Mouse (Mus musculus): Measurements from ENCODE around the gene Xrra1. TPM values are rescaled to one million over a fixed set of nuclear protein-coding genes. Genes with fewer than 3 reads are reported as not detected.

Xrra1 gene
- polyA plus RNA-seq, 1 experiment from 2014 or later: 0.46 TPM

DNA sequence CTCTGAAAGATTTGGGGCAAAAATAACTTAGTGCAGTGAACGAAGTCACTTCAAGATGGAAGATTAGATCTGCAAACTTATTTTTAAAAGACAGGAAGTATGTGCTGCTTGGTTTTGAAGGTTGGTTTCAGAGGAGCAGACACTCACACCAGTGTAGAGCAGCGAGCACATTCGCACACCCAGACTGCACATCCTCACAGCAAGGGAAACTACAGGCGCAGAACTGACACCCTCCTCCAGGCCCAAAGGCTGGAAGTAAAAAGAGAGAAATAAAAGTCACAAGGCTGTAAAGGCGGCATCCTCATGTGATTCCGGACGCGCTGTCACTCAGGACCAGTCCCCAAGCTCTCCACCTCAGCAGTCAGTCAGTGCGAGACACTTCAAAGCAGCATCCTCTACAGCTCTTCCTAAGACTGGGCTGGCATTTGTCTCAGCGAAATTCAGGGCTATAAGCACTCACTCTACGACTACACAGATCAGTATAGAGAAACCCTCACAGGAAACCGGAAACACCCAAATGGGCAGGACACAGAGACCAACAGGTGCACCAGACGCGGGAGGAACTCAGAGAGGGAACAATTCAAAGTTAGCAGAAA lies 2.6 kb upstream of the Xrra1 start:
- no peak for DNase-seq (ENCODE audit: low spot score)
- H3K36me3 ChIP-seq (replicated peaks): peaks cover 56% of the 10 kb centered on the region
- H3K4me3 ChIP-seq: 0 out of 2 replicates have a peak overlapping the region, but pooled peaks have one; percentile 21
- 91% methylated on average over 14 of the region's 14 CpGs for WGBS
- H3K27ac ChIP-seq (replicated peaks): no peak overlapping the region
- H3K4me1 ChIP-seq: peaks cover 21% of the 10 kb centered on the region
- H3K27me3 ChIP-seq (replicated peaks; ENCODE audit: low read depth, poor library complexity, severe bottlenecking): no peaks in the 10 kb centered on the region
- H3K9me3 ChIP-seq: no peaks in the 10 kb centered on the region

DNA sequence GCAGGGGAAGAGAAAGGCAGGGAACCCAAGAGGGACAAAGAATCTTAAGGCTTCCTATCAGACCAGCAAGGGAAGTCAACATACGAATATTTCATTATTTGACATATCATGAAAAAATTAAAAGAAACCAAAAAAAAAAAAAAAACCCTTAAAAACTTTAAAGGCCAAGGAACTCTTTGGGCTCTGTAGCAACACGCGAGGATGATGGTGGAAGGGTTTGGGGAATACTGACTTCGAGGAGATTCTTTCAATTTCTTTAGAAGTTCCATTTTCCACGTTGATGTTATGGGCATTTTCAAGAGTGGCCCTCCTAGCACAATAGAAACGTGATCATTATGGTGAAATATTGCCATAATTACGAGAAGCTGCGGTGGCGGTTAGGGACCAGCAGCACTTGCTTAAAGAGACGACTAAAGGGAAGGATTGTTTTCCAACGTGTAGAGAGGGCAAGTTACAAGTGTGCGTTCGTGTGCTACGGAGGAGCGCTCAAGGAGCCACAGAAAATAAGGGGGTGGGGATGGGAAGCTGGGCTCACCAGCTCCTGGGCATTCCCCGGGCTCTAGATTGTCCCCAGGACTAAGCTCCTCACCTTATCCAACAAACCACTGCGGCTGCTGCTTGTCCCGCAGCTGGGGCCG lies 622 bp upstream of the Xrra1 start:
- H3K27ac ChIP-seq (replicated peaks): peak overlapping the region; percentile 95
- peak overlapping the region; percentile 84 for H3K4me3 ChIP-seq
- no peaks in the 10 kb centered on the region for H3K9me3 ChIP-seq
- H3K4me1 ChIP-seq: peaks cover 24% of the 10 kb centered on the region
- DNase-seq (ENCODE audit: low spot score): no peak
- no peaks in the 10 kb centered on the region for H3K27me3 ChIP-seq (replicated peaks; ENCODE audit: low read depth, poor library complexity, severe bottlenecking)
- 2% methylated on average over 19 of the region's 19 CpGs for whole genome bisulfite sequencing
- peaks cover 36% of the 10 kb centered on the region for H3K36me3 ChIP-seq (replicated peaks)

DNA sequence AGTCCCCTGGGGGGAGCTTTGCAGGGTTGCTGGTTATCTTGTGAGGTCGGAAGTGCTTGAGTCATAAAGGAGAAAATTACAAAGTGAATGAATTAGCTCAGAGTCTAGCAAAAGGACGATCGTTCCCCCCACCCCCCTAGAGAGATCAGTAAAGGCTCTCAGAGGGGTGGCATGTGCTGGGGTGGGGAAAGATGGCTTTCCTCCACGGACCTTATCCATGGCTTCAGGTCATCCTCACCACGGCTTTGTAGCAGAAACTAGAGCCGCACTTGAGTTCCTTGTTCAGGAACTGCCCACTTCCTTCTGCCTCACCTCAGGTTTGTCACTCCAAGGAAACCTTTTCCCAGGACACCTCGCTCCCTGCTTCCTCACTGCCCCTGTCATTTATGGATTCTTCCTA lies 4.4 kb downstream of the Xrra1 start, which contains the start of gene Spcs2:
Spcs2 (minus strand) TSS at position 101 of the 400 bp plus-strand sequence.
- no peak for DNase-seq (ENCODE audit: low spot score)
- no peaks in the 10 kb centered on the region for H3K36me3 ChIP-seq (replicated peaks)
- no peaks in the 10 kb centered on the region for H3K27me3 ChIP-seq (replicated peaks; ENCODE audit: low read depth, poor library complexity, severe bottlenecking)
- peaks cover 28% of the 10 kb centered on the region for H3K4me1 ChIP-seq
- no peak within 1 kb of the TSS for H3K4me3 ChIP-seq
- 0 out of 2 replicates have a peak within 1 kb of the TSS, but pooled peaks have one; percentile 3 for H3K27ac ChIP-seq (replicated peaks)
- H3K9me3 ChIP-seq: no peaks in the 10 kb centered on the region
- 60% methylated on average over 7 of the region's 7 CpGs for WGBS

DNA sequence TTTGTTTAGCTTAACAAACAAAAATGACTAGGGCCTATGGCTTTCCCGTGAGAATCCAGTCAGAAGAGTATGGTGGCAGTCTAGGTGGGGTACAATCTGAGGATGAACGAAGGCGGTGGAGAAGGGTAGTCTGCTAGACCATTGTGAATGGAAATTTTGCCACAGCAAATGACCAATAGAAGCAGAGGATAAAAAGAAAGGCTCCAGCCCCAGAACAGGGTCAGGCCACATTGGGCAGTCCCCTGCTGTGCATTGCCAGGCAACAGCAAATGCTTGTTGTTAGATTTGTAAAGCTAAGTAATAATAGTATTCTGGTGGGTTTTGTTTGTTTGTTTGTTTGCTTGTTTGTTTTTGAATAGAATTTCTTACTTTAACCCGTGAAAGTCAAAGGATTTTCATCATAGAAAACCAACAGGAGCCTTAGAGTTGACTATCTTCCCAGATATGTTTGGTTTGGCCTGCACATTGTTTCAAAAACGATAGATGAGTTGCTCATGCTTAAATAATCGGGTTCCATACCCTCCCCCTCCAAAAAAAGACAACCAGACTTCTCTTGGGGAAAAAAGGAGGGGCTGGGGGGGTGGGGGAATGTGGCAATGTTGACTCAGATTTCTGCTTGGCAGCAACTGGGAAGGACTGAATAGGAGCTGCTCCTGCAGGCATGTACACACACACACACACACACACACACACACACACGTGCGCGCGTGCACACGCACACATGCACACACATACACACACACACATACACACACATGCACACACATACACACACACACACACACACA lies 5.5 kb downstream of the Xrra1 start:
- Histone ChIP-seq H3K9me3 (no peaks in the 10 kb centered on the region), H3K4me1 (peaks cover 25% of the 10 kb centered on the region), H3K36me3 (replicated peaks) (no peaks in the 10 kb centered on the region), H3K4me3 (no peak overlapping the region), H3K27ac (replicated peaks) (peak overlapping the region; percentile 26; the same call in 1 of the 2 replicates), H3K27me3 (replicated peaks; ENCODE audit: low read depth, poor library complexity, severe bottlenecking) (no peaks in the 10 kb centered on the region)
- no peak for DNase-seq (ENCODE audit: low spot score)
- WGBS: 63% methylated on average over 11 of the region's 11 CpGs

DNA sequence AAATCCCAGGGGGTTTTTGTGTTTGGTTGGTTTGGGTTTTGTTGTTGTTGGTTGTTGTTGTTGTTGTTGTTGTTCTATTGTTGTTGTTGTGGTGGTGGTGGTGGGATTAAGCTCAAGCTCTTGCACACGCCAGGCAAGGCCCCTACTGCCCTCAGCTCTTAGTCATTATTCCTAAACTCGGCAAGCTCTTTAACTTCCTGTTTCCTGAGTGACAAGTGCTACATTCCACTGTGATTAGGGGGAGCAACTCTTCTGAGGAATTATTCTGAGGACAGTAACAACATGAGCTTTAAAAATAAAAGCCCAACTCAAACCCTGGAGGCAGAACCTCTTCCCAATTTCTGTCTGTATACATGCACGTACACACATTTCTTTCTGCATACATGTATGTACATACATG lies 6.3 kb downstream of the Xrra1 start:
- Histone ChIP-seq H3K36me3 (replicated peaks) (no peaks in the 10 kb centered on the region), H3K4me3 (no peak overlapping the region), H3K9me3 (no peaks in the 10 kb centered on the region), H3K4me1 (peaks cover 25% of the 10 kb centered on the region), H3K27ac (replicated peaks) (no peak overlapping the region; the same call in 1 of the 2 replicates), H3K27me3 (replicated peaks; ENCODE audit: low read depth, poor library complexity, severe bottlenecking) (no peaks in the 10 kb centered on the region)
- 43% methylated on average over 3 of the region's 3 CpGs for WGBS
- no peak for DNase-seq (ENCODE audit: low spot score)

DNA sequence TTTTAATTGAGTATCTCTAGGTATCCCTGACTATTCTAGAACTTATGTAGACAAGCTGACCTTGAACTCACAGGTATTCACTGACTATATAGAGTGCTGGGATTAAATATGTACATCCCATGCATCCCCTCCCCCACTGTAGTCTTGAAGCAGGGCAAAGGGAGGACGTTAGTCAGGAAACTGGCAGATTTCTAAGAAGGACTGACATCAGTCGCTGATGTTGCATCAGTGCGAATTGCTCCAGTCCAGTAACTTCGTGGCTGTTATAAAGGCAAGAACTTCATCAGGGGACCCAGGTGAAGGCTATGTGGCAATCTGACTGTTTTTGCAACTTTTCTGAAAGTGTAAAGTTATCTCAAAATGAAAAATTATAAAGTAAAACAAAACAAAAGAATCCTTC lies 10.4 kb downstream of the Xrra1 start:
- no peaks in the 10 kb centered on the region for H3K27me3 ChIP-seq (replicated peaks; ENCODE audit: low read depth, poor library complexity, severe bottlenecking)

DNA sequence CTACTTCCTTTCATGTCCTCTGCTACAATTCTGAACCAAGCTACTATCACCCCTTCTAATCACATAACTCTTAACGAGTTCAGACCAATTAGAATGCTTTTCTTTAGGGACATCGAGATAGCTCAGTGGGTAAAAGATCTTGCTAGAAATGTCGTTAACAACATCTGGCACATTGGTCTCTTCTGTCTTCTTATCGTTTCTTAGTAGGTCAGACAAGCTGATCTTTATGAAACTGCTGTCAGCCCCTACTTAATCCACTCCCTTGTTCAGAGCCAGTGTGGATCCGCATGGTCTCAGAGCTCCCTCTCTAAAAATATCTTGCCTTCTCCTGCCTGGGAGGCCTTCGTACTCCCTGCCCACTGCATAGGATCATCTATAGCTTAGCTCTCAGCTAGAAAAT lies 15.0 kb downstream of the Xrra1 start:
- no peak overlapping the region for H3K4me3 ChIP-seq
- no peak overlapping the region for H3K27ac ChIP-seq (replicated peaks)
- no peaks in the 10 kb centered on the region for H3K4me1 ChIP-seq
- no peaks in the 10 kb centered on the region for H3K9me3 ChIP-seq
- H3K27me3 ChIP-seq (replicated peaks; ENCODE audit: low read depth, poor library complexity, severe bottlenecking): 0 out of 2 replicates have a peak, but pooled peaks cover 3% of the 10 kb centered on the region
- no peak for DNase-seq (ENCODE audit: low spot score)
- WGBS: 81% methylated on average over 6 of the region's 6 CpGs
- no peaks in the 10 kb centered on the region for H3K36me3 ChIP-seq (replicated peaks)

More for the DNA sequence above, 10.4 kb downstream of the Xrra1 start:
- Histone ChIP-seq H3K4me1 (peaks cover 14% of the 10 kb centered on the region), H3K36me3 (replicated peaks) (no peaks in the 10 kb centered on the region), H3K4me3 (no peak overlapping the region), H3K27ac (replicated peaks) (no peak overlapping the region), H3K9me3 (no peaks in the 10 kb centered on the region)
- 71% methylated on average over 4 of the region's 4 CpGs for WGBS
- no peak for DNase-seq (ENCODE audit: low spot score)

DNA sequence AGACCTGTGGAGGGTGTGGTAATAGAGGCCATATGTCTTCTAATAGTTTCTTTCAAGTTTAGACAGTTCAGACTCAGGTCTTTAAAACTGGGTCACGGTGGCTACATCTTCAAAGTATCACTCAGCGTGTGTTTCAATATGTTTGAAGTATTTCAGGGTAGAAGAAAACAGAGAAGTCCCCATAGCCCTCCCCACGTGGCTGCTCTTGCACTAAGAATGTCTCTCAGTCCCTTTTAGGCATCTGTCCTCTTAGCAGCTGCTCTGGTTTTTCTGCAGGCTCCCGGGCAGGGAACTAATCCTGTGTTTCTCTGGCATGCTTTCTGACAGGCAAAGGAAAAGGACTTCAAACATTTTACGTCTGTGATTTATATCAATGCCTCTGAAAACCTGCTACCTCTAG lies 17.0 kb downstream of the Xrra1 start:
- Histone ChIP-seq H3K36me3 (replicated peaks) (no peaks in the 10 kb centered on the region), H3K4me3 (no peak overlapping the region), H3K9me3 (no peaks in the 10 kb centered on the region), H3K4me1 (no peaks in the 10 kb centered on the region), H3K27me3 (replicated peaks; ENCODE audit: low read depth, poor library complexity, severe bottlenecking) (0 out of 2 replicates have a peak, but pooled peaks cover 3% of the 10 kb centered on the region), H3K27ac (replicated peaks) (no peak overlapping the region)
- no peak for DNase-seq (ENCODE audit: low spot score)
- WGBS: 53% methylated on average over 5 of the region's 5 CpGs

DNA sequence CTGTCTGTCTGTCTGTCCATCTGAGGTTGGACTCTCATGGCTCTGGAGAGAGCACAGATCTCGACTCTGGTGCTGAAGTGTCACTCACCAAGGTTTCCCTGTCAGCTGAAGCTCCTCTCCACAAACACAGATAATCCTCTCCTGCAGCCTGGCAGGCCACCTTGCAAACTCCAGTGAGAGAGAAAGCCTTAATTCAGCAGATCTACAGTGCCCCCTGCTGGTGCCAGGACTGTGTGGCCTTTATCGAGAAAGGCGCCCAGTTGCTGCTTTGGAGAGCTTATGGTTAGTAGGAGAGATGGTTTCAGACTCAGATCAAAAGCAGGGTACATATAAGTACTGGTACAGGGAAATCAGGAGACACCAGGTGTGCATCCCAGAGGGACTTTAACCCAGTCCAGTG lies 17.4 kb downstream of the Xrra1 start:
- no peaks in the 10 kb centered on the region for H3K4me1 ChIP-seq
- no peaks in the 10 kb centered on the region for H3K9me3 ChIP-seq
- no peaks in the 10 kb centered on the region for H3K36me3 ChIP-seq (replicated peaks)
- 0 out of 2 replicates have a peak, but pooled peaks cover 3% of the 10 kb centered on the region for H3K27me3 ChIP-seq (replicated peaks; ENCODE audit: low read depth, poor library complexity, severe bottlenecking)
- H3K4me3 ChIP-seq: no peak overlapping the region
- peak; percentile 83 for DNase-seq (ENCODE audit: low spot score)
- WGBS: 2% methylated on average over 3 of the region's 3 CpGs
- no peak overlapping the region for H3K27ac ChIP-seq (replicated peaks)

DNA sequence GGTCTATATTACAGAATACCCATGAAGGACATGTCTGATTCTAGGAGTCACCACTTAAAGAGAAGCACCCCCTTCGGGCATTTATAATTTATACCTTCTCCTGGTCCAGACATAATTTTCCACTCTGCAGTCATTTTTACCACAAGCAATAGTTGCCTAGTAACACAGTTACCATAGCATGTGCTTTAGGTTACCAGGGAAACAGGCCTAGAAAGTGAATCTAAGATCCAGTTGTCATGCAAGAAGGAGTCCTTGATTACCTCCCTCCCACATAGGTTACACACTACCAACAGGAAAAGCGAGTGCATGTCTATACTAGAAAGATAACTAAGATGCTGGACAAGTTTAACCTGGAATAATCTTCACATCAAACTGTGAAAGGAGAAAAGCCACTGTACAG lies 19.3 kb downstream of the Xrra1 start:
- Histone ChIP-seq H3K27me3 (replicated peaks; ENCODE audit: low read depth, poor library complexity, severe bottlenecking) (0 out of 2 replicates have a peak, but pooled peaks cover 3% of the 10 kb centered on the region), H3K36me3 (replicated peaks) (no peaks in the 10 kb centered on the region), H3K4me1 (no peaks in the 10 kb centered on the region), H3K27ac (replicated peaks) (no peak overlapping the region), H3K4me3 (no peak overlapping the region), H3K9me3 (no peaks in the 10 kb centered on the region)
- no peak for DNase-seq (ENCODE audit: low spot score)
- WGBS: 80% methylated on average over 2 of the region's 2 CpGs

DNA sequence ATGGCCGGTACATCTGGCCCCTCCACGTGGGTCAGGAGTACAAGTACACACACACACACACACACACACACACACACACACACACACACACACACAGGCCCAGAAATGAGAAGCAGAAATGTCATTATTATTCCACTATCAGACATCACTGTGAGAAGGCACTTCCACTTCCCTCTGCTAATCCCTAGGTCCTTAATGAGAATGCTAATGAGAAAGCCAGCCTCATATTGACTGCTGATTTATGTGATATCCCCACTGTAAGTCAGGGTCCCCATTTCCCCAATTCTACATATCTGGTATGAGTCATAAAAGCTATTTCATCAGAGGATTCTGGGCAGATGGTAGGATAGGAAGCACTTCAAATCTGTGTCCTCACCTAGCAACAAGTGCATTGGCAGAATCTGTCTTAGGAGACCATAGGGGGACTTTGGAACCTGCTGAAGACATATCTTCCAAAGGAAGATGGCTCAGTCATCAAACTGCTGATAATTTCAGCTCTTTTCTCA lies 28.4 kb downstream of the Xrra1 start:
- Histone ChIP-seq H3K27ac (replicated peaks) (no peak overlapping the region), H3K9me3 (no peaks in the 10 kb centered on the region), H3K36me3 (replicated peaks) (no peaks in the 10 kb centered on the region), H3K4me3 (no peak overlapping the region), H3K4me1 (peaks cover 27% of the 10 kb centered on the region), H3K27me3 (replicated peaks; ENCODE audit: low read depth, poor library complexity, severe bottlenecking) (no peaks in the 10 kb centered on the region)
- no peak for DNase-seq (ENCODE audit: low spot score)
- WGBS: 93% methylated on average over 2 of the region's 2 CpGs

DNA sequence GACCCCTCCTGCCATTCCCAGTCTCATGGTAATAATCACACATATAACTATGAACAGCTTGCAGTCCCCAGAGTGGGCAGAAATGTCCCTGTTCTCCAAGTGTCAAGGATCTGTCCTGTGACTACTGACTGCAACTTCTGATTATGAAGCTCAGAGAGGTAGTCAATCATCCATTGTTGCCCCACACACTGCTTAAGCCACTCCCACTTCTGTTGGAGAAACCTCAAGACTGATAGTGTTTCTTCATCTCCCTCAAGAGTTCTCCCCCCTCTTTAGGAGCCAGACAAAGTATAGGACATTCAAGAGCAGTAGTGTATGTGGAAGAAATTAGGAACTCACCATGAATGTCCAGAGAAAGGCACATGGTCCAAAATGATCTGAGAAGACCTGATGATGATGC lies 28.8 kb downstream of the Xrra1 start:
- H3K27ac ChIP-seq (replicated peaks): no peak overlapping the region
- H3K4me3 ChIP-seq: no peak overlapping the region
- no peaks in the 10 kb centered on the region for H3K27me3 ChIP-seq (replicated peaks; ENCODE audit: low read depth, poor library complexity, severe bottlenecking)
- H3K4me1 ChIP-seq: peaks cover 27% of the 10 kb centered on the region
- no peaks in the 10 kb centered on the region for H3K36me3 ChIP-seq (replicated peaks)
- DNase-seq (ENCODE audit: low spot score): no peak
- no peaks in the 10 kb centered on the region for H3K9me3 ChIP-seq

All from embryonic facial prominence, embryonic 10.5 days (tissue).